Mouse (Mus musculus) forebrain, embryonic 15.5 days (tissue): Measurements from ENCODE around the gene Lrr1. TPM values are rescaled to one million over a fixed set of nuclear protein-coding genes. Genes with fewer than 3 reads are reported as not detected.

Experiments
- ATAC-seq: fragments of 200-750 bp; cut with Nextera tagmentation; replicated peaks from 2 replicates; pipeline ENCODE4 v1.8.0; 2017; ENCODE audit warnings: mild to moderate bottlenecking, moderate TSS enrichment, moderate library complexity
- H3K27ac ChIP-seq: fragments of 300-500 bp; sonication (generic); replicated peaks from 2 replicates; pipeline ENCODE4 v1.5.1; 2015; ENCODE audit warnings: mild to moderate bottlenecking, inconsistent platforms
- H3K27me3 ChIP-seq: fragments of 300-500 bp; sonication (generic); 2 replicates; pipeline ENCODE4 v1.6.1; 2015; ENCODE audit warnings: inconsistent platforms
- H3K36me3 ChIP-seq: fragments of 300-500 bp; sonication (generic); 2 replicates; pipeline ENCODE4 v1.6.1; 2015; ENCODE audit warnings: mild to moderate bottlenecking, inconsistent platforms
- H3K4me1 ChIP-seq: fragments of 300-500 bp; sonication (generic); 2 replicates; pipeline ENCODE4 v1.6.1; 2015; ENCODE audit warnings: inconsistent platforms
- H3K4me2 ChIP-seq: fragments of 300-500 bp; sonication (generic); replicated peaks from 2 replicates; pipeline ENCODE4 v1.6.1; 2015; ENCODE audit warnings: mild to moderate bottlenecking, inconsistent platforms
- H3K4me3 ChIP-seq: fragments of 300-500 bp; sonication (generic); 2 replicates; pipeline ENCODE4 v1.5.1; 2015; ENCODE audit warnings: mild to moderate bottlenecking, inconsistent platforms
- H3K9ac ChIP-seq: fragments of 300-500 bp; sonication (generic); replicated peaks from 2 replicates; pipeline ENCODE4 v1.6.1; 2015; ENCODE audit warnings: mild to moderate bottlenecking, inconsistent platforms
- H3K9me3 ChIP-seq: fragments of 300-500 bp; sonication (generic); 2 replicates; pipeline ENCODE4 v1.6.1; 2016; ENCODE audit warnings: inconsistent platforms
- WGBS: fragments of 180-500 bp; shearing (Covaris S2); methylation state at CpG from one replicate; pipeline ENCODE4 v1.1.7; 2015; ENCODE audit warnings: mixed read lengths; 5-methylcytosine and 5-hydroxymethylcytosine counted together
- polyA plus RNA-seq: library from polyadenylated mRNA; unstranded; fragments of >200 nt; fragmentation: Nextera tagmentation; extraction: Ambion mirVana; gene quantifications from 2 replicates; pipeline ENCODE4 v1.2.1, GENCODE M21; 2015

Lrr1 gene
- polyA plus RNA-seq: 12.0 and 13.1 TPM in 2 replicates

DNA sequence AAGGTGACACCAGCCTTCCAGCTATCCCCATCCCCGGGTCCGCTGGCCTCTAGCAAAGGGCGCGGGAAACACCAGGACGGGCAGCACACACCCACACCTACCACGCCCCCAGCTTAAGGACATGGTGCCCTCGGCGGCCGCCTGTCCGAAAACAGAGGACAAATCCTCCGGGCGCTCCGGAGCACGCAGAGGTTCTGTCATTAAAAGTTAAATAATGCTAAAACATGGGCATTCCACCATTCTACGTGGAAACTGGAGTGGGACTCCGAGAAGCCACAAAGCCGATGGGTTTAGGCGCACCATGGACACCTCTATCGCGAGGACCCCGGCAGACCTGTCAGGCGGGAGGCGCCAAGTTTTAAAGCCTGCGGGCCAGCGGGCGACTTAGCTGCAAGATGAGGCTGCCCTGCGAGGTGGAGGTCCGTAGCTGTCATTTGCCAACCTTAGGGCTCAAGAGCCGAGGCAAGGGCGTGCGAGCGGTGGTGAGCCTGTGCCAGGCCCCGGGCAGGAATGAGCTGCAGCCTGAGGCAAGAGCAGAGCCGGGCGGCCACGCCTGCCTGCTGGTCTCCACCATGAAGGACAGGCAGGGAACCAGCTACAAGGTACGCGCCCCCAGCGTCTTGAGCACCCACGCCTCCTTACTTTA lies at the start of gene Lrr1:
Gene Lrr1 (plus strand): TSS at position 354 of the 646 bp plus-strand sequence.
- Histone ChIP-seq H3K9me3 (no peaks in the 10 kb centered on the region), H3K4me3 (peak within 1 kb of the TSS; percentile 89), H3K4me1 (peaks cover 18% of the 10 kb centered on the region), H3K27ac (peak within 1 kb of the TSS; percentile 80), H3K36me3 (no peaks in the 10 kb centered on the region), H3K9ac (peak within 1 kb of the TSS; percentile 76), H3K4me2 (peak within 1 kb of the TSS; percentile 90), H3K27me3 (no peaks in the 10 kb centered on the region)
- WGBS: under 1% methylated on average over 40 of the region's 40 CpGs
- ATAC-seq: peak; percentile 95

- Histone ChIP-seq H3K27me3 (no peaks in the 10 kb centered on the region), H3K9me3 (no peaks in the 10 kb centered on the region), H3K27ac (no peak overlapping the region), H3K4me1 (no peaks in the 10 kb centered on the region), H3K4me2 (no peak overlapping the region), H3K36me3 (no peaks in the 10 kb centered on the region), H3K4me3 (no peak overlapping the region), H3K9ac (no peak overlapping the region)
- ATAC-seq: no peak
- WGBS: 88% methylated on average over 6 of the region's 6 CpGs
Observed at GRCm38 (mm10) chr12:69119908-69120307, 48.7 kb upstream of the Lrr1 start.

DNA sequence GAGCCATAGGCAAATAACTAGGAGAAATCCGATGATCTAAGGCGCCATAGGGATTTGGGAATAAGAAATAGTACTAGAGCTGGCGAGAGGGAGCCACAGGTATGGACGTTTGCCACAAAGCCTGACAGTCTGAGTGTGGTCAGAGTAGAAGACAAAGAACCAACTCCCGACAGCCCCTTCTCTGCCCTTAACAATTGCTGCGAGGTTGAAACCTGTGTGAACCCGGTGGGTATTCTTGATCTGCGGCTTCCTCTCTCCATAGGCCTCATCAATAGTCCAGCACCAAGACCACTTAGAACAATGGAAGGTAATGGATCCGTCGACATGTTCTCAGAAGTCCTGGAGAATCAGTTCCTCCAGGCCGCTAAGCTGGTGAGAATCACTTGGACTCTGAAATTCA lies 45.8 kb upstream of the Lrr1 start:
- no peaks in the 10 kb centered on the region for H3K4me1 ChIP-seq
- ATAC-seq: no peak
- 87% methylated on average over 11 of the region's 11 CpGs for WGBS
- no peak overlapping the region for H3K4me2 ChIP-seq
- H3K9me3 ChIP-seq: no peaks in the 10 kb centered on the region
- no peak overlapping the region for H3K27ac ChIP-seq
- H3K4me3 ChIP-seq: no peak overlapping the region
- H3K27me3 ChIP-seq: no peaks in the 10 kb centered on the region
- no peaks in the 10 kb centered on the region for H3K36me3 ChIP-seq
- no peak overlapping the region for H3K9ac ChIP-seq

- no peaks in the 10 kb centered on the region for H3K4me1 ChIP-seq
- no peaks in the 10 kb centered on the region for H3K36me3 ChIP-seq
- H3K27ac ChIP-seq: no peak overlapping the region
- no peak for ATAC-seq
- H3K27me3 ChIP-seq: no peaks in the 10 kb centered on the region
- H3K9ac ChIP-seq: no peak overlapping the region
- H3K9me3 ChIP-seq: no peaks in the 10 kb centered on the region
- no peak overlapping the region for H3K4me2 ChIP-seq
- no peak overlapping the region for H3K4me3 ChIP-seq
- WGBS: 91% methylated on average over 5 of the region's 5 CpGs
Observed at GRCm38 (mm10) chr12:69125066-69125465, 43.5 kb upstream of the Lrr1 start.

DNA sequence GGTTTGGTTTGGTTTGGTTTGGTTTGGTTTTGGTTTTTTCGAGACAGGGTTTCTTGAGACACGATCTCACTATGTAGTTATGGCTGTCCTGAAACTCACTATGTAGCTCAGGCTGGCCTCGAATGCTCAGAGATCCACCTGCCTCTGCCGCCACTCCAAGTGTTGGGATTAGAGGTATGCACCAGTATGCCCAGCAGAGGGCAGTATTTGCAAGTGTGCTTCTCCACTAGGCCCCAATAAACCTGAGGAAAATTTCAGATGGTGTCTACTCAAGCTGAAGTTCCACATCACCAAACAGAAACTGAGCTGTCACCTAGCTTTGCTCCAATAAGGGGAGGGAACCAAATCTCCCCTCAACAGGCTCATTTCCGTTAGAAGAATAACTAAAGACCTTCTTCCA lies 41.4 kb upstream of the Lrr1 start:
- H3K4me1 ChIP-seq: no peaks in the 10 kb centered on the region
- no peaks in the 10 kb centered on the region for H3K9me3 ChIP-seq
- WGBS: 93% methylated on average over 5 of the region's 5 CpGs
- H3K27ac ChIP-seq: no peak overlapping the region
- H3K36me3 ChIP-seq: no peaks in the 10 kb centered on the region
- no peak overlapping the region for H3K4me2 ChIP-seq
- no peaks in the 10 kb centered on the region for H3K27me3 ChIP-seq
- no peak overlapping the region for H3K4me3 ChIP-seq
- no peak for ATAC-seq
- H3K9ac ChIP-seq: no peak overlapping the region

DNA sequence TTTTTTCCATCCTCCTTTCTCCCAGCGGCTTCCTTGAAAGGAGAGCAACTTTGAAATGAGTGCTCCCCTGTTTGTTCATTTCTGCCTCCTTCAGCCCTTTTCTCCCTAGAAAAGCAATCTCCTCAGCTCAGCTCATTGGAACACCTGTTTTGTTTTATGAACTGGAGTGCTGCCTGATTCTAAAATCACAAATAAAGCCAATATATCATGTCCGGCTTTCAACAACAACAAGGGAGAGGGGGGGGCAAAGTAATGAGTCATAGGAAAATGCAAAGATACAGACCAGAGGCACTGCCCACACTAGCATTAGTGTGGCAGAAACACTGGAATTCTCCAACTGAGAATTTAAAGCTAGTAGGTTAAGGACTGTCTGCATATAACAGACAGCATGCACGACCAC lies 41.0 kb upstream of the Lrr1 start:
- H3K4me2 ChIP-seq: no peak overlapping the region
- H3K27ac ChIP-seq: no peak overlapping the region
- no peak for ATAC-seq
- no peak overlapping the region for H3K9ac ChIP-seq
- H3K4me3 ChIP-seq: no peak overlapping the region
- no peaks in the 10 kb centered on the region for H3K9me3 ChIP-seq
- WGBS: 85% methylated on average over 3 of the region's 3 CpGs
- H3K36me3 ChIP-seq: no peaks in the 10 kb centered on the region
- no peaks in the 10 kb centered on the region for H3K4me1 ChIP-seq
- no peaks in the 10 kb centered on the region for H3K27me3 ChIP-seq

- no peak overlapping the region for H3K9ac ChIP-seq
- 0 out of 2 replicates have a peak overlapping the region, but pooled peaks have one; percentile 1 for H3K4me2 ChIP-seq
- no peaks in the 10 kb centered on the region for H3K4me1 ChIP-seq
- no peaks in the 10 kb centered on the region for H3K9me3 ChIP-seq
- no peak overlapping the region for H3K4me3 ChIP-seq
- whole genome bisulfite sequencing: 46% methylated on average over 18 of the region's 18 CpGs
- no peak for ATAC-seq
- no peaks in the 10 kb centered on the region for H3K27me3 ChIP-seq
- H3K36me3 ChIP-seq: no peaks in the 10 kb centered on the region
- H3K27ac ChIP-seq: no peak overlapping the region
Observed at GRCm38 (mm10) chr12:69129634-69130310, 38.8 kb upstream of the Lrr1 start.

DNA sequence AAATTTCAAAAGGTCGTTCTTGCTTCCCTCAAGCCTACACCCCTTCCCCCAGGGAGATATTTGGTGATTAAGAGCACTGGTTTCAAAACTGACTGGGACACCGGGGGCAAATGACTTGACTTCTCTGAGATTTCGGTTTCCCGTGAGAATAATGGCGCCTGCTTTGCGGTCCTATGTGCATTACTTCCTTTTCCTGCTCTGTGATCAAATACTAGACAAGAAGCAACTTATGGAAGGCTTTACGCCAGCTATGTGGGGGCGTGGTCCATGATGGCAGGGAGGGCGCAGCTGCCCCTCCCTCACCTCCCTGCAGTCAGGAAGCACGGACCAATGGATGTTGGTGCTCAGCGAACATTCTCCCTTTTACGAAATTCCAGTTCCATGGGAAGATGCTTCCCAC lies 38.1 kb upstream of the Lrr1 start:
- Histone ChIP-seq H3K9me3 (no peaks in the 10 kb centered on the region), H3K9ac (no peak overlapping the region), H3K4me1 (no peaks in the 10 kb centered on the region), H3K4me2 (no peak overlapping the region), H3K27me3 (no peaks in the 10 kb centered on the region), H3K36me3 (no peaks in the 10 kb centered on the region), H3K4me3 (no peak overlapping the region), H3K27ac (no peak overlapping the region)
- WGBS: 75% methylated on average over 12 of the region's 12 CpGs
- ATAC-seq: no peak

DNA sequence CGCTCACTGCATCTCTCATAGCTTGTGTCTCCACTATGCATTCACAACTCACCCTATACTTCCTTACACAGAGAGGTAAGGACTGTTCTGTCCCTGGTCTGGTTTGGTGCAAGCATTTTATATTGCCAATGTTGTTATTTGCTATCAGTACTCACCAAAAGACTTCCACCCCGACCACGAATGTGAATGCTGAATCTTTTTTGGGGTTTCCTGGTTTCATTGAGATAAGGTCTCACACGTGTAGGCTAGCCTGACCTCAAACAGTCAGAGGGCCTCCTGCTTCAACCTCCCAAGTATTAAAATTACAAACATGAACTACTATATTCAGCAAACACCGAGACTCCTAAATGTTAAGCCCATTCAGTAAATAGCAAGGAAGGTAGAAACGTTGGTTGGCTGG lies 37.3 kb upstream of the Lrr1 start:
- H3K9ac ChIP-seq: no peak overlapping the region
- no peak overlapping the region for H3K27ac ChIP-seq
- no peak overlapping the region for H3K4me3 ChIP-seq
- no peak overlapping the region for H3K4me2 ChIP-seq
- H3K36me3 ChIP-seq: no peaks in the 10 kb centered on the region
- no peaks in the 10 kb centered on the region for H3K9me3 ChIP-seq
- H3K27me3 ChIP-seq: no peaks in the 10 kb centered on the region
- H3K4me1 ChIP-seq: no peaks in the 10 kb centered on the region
- ATAC-seq: no peak
- 90% methylated on average over 6 of the region's 6 CpGs for WGBS

- Histone ChIP-seq H3K4me1 (no peaks in the 10 kb centered on the region), H3K36me3 (no peaks in the 10 kb centered on the region), H3K9me3 (no peaks in the 10 kb centered on the region), H3K27me3 (no peaks in the 10 kb centered on the region), H3K4me2 (no peak overlapping the region), H3K27ac (no peak overlapping the region), H3K4me3 (no peak overlapping the region), H3K9ac (no peak overlapping the region)
- 8% methylated on average over 10 of the region's 10 CpGs for WGBS
- no peak for ATAC-seq
Observed at GRCm38 (mm10) chr12:69131981-69132380, 36.6 kb upstream of the Lrr1 start.

GRCm38 (mm10) chr12:69139201-69139600 lies 29.4 kb upstream of the Lrr1 start:
- Histone ChIP-seq H3K9ac (no peak overlapping the region), H3K27me3 (no peaks in the 10 kb centered on the region), H3K4me2 (no peak overlapping the region), H3K36me3 (no peaks in the 10 kb centered on the region), H3K9me3 (no peaks in the 10 kb centered on the region), H3K4me1 (no peaks in the 10 kb centered on the region), H3K4me3 (no peak overlapping the region), H3K27ac (no peak overlapping the region)
- WGBS: 83% methylated on average over 3 of the region's 3 CpGs
- no peak for ATAC-seq

- Histone ChIP-seq H3K9ac (no peak overlapping the region), H3K27me3 (no peaks in the 10 kb centered on the region), H3K4me1 (no peaks in the 10 kb centered on the region), H3K27ac (no peak overlapping the region), H3K4me2 (no peak overlapping the region), H3K36me3 (no peaks in the 10 kb centered on the region), H3K9me3 (no peaks in the 10 kb centered on the region), H3K4me3 (no peak overlapping the region)
- WGBS: 91% methylated on average over 7 of the region's 7 CpGs
- no peak; the same call in 1 of the 2 replicates for ATAC-seq
Observed at GRCm38 (mm10) chr12:69139841-69140240, 28.8 kb upstream of the Lrr1 start.

GRCm38 (mm10) chr12:69143460-69143859 lies 25.2 kb upstream of the Lrr1 start:
- no peak for ATAC-seq

More at GRCm38 (mm10) chr12:69143460-69143859, 25.2 kb upstream of the Lrr1 start:
- H3K9me3 ChIP-seq: no peaks in the 10 kb centered on the region
- H3K4me2 ChIP-seq: no peak overlapping the region
- no peaks in the 10 kb centered on the region for H3K4me1 ChIP-seq
- 79% methylated on average over 6 of the region's 6 CpGs for WGBS
- H3K4me3 ChIP-seq: no peak overlapping the region
- H3K27ac ChIP-seq: no peak overlapping the region
- no peaks in the 10 kb centered on the region for H3K36me3 ChIP-seq
- H3K9ac ChIP-seq: no peak overlapping the region
- H3K27me3 ChIP-seq: no peaks in the 10 kb centered on the region
